Mouse (Mus musculus) brain, adult 2 months (tissue): Measurements from ENCODE around the gene Pstpip1.

Experiments
- DNase-seq: peaks from one replicate; pipeline ENCODE4 v3.0.0; 2011; ENCODE audit warnings: low read depth, low spot score

The Pstpip1 gene

DNA sequence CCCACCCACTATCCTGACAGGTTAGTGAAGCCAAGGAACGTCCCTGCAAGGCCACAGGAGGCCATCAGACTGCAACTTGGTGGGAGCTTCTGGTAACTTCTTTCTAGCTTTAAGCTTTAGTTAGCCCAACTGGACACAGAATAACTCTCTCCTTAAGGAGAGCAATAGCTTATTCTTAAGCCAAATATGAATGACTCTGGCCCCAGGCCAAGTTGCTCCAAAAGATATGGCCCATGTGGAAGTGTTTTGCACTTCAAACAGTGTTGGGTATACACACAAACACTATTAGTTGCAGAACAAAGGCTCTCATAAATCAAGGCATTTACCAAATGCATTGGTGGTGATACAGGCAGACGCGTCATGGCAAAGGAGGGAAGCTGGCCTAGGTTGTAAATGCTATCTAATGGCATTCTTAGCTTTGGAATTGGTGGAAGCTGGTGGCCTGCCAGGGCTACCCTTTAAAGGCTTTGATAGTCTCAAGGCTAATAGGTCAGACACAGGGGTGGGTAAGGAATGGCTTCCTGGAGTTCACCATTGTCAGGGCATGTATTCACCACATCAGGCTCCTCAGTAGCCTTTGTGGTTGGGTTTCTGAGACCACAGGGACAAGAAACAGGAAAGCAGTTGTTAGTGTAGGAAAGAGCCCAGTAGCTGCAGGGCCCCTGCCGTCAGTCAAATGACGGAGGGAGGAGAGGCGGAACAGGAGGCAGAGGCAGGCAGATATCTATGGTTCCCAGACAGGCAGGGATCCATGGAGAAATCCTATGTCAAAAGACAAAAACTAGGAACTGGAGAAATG is 16.7 kb downstream of the Pstpip1 start:
- no peak for DNase-seq

GRCm38 (mm10) chr9:56107527-56107926 is 17.8 kb downstream of the Pstpip1 start:
- DNase-seq, result no peak

GRCm38 (mm10) chr9:56108174-56108573 is 18.4 kb downstream of the Pstpip1 start:
- DNase-seq, result no peak

DNA sequence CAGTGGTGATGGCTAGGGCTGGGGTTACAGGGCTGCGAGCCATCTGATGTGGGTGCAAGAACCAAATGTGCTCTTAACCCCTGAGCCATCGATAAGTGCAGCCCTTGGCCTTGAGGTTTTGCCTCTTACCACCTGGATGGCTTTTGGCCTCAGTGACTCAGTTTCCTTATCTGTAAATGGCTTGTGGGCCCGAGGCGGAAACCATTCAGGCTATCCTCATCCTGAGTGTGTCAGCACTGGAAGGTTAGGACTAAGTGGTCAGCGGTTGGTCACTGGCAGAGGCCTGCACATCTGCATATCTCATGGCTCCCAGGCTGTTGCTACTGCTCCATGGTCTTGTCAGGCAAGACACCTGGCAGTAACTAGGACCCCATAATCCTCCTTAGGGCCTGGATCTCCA is 28.3 kb downstream of the Pstpip1 start:
- no peak for DNase-seq

DNA sequence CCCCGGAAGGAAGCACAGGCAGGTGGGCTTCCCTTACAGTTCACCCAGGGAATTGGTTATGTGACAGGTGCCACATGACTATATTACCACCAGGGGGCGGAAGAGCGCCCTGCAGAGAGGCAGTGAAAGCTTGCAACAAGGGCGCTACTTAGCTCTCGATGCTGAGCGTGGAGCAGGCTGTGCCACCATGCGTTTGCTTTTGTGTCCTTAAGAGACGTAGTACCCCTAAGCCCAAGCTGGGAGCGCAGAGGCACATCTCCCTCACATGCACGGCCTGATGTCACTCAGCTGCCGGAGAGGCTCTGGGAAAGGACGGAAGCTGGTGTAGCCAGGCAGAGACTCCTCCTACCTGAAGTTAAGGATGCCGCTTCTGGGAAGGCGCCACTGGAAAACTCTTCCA is 28.8 kb downstream of the Pstpip1 start:
- peak; percentile 92 for DNase-seq

GRCm38 (mm10) chr9:56119651-56120050 is 29.9 kb downstream of the Pstpip1 start:
- DNase-seq, result no peak

GRCm38 (mm10) chr9:56121097-56121496 is 31.3 kb downstream of the Pstpip1 start:
- DNase-seq, result peak; percentile 75

GRCm38 (mm10) chr9:56122973-56123372 is 33.2 kb downstream of the Pstpip1 start:
- peak; percentile 76 for DNase-seq

DNA sequence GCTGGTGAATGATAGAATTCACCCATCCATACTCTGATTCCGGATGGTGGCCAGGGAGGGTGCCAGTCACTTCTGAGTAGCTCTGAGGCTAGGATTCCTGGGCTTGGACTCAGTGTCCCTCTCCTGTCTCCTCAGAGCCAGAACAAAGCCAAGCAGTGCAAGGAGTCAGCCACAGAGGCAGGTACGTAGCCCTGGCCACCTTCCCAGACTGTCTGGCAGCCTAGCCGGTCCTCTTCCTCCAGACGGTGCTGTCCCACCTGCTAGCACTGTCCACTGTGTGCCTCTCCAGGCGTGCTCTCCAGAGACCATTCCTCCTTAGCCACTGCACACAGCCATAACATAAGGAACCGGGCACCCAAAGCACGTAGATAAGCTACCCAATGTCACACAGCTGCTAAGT is 33.9 kb downstream of the Pstpip1 start:
- DNase-seq, result peak; percentile 50

DNA sequence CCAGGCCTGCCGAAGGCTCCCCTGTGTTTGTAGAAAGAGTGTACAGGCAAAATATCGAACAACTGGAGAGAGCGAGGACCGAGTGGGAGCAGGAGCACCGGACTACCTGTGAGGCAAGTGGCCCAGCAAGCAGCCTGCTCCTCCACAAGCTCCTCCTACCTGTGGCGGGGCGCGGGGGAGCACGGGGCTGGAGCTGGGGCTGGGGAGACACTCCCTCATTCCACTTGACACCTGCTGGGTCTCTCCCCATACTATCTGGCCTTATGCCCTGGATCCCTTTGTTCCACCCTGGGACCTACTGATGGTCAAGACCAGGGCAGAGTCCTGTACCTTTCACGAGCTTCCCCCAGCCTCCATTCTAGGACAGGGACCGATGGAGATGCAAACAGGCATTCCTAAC is 34.8 kb downstream of the Pstpip1 start:
- DNase-seq, result no peak

- peak; percentile 70 for DNase-seq
Measured at GRCm38 (mm10) chr9:56126453-56127173, 36.9 kb downstream of the Pstpip1 start.

DNA sequence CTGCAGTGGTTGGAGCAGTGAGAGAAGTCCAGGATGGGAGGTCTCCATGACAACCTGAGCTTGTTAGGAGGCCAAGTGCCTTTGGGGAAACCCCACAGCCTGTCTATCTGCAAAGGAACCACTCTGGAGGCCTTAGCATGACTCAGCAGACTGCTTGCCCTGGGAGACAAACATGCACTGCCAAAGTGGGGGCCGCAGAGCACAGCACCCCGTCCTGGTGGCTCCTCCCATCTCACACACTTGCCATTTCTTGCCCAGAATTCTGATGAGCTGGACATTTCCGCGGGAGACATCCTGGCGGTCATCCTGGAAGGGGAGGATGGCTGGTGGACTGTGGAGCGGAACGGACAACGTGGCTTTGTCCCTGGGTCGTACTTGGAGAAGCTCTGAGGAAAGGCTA is 38.6 kb downstream of the Pstpip1 start:
- DNase-seq, result peak; percentile 88

- no peak for DNase-seq
Measured at GRCm38 (mm10) chr9:56129951-56130350, 40.2 kb downstream of the Pstpip1 start.

- no peak for DNase-seq
Measured at GRCm38 (mm10) chr9:56130536-56130935, 40.8 kb downstream of the Pstpip1 start.

GRCm38 (mm10) chr9:56131813-56132525 is 42.2 kb downstream of the Pstpip1 start:
- DNase-seq, result no peak

DNA sequence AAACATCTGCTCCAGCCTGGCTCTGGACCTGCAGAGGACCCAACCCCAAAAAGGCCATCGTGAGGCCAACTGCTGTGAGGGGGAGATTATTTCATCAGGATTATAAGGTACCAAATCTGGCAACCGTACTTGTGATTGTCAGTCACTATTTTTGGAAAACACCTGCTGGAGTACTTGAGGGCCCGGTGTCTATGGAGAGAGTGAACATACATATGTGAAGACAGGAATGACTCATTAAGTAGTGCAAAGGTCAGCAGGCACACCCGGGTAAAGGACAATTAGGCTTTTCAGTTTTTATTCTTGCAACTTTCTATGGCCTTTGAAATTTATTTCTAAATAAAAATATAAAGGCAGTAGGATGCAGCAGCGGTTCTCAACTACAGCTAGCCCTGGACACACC is 44.2 kb downstream of the Pstpip1 start:
- no peak for DNase-seq

DNA sequence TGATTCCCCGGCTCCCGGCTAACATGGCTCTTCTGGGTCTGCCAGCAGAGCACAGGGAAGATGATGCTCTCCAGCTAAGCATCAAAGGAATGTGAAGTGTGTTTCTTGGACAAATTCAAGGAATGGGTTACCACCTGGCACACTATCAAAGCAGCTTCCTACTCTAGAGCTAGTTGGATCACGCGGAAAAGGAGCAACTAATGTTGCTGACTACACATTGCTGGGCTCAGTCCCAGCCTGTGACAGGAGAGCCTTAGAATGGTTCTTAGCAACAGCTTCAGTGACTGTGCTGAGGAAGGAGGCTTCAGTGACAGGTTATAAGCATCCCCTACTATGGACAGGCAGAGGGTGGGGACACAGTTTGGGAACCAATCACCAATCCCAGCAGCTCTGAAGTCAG is 44.9 kb downstream of the Pstpip1 start:
- peak; percentile 79 for DNase-seq

DNA sequence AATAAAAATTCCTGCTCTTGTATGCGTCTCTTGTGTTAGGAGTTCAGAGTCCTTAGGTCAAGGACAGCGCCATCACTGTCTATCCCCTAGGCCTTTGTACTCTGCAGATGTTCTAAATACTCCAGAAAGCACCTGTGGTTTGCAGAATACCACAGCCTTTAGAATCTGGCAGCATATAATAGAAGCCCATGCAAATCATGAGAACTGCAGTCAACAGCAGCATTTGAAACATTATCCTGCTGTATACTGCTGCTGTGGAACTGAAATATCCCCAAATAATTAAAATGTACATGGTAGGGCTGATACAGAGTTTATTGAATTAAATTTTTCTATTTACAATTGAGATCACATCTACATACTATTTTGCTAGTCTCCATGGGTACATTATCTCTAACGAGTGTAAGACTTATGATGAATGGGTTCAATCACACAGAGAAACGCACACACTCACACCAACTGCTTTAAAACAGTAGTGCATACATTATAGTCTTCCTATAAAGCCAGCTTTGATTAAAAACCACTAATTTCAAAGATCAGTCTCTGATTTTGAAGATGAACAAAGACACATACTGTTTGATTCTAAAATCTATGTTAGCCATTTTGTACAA is 45.9 kb downstream of the Pstpip1 start:
- no peak for DNase-seq

DNA sequence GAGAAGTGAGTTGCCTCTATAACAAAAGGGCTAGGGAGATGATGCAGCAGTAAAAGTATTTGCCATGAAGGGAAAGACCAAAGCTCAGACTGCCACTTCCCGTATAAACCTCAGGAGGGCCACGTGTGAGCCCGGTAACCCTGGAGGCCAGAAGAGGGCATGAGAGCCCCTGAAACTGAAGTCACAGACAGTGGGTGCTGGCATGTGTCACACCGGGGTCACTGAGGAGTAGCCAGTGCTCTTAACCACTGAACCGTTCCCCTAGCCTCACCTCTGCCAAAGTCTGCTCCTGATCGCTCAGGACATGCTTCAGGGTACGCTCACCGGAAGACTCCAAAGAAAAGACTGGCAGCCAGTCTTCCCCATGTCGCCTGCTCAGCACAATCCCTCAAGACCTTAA is 52.0 kb downstream of the Pstpip1 start:
- DNase-seq, result no peak

DNA sequence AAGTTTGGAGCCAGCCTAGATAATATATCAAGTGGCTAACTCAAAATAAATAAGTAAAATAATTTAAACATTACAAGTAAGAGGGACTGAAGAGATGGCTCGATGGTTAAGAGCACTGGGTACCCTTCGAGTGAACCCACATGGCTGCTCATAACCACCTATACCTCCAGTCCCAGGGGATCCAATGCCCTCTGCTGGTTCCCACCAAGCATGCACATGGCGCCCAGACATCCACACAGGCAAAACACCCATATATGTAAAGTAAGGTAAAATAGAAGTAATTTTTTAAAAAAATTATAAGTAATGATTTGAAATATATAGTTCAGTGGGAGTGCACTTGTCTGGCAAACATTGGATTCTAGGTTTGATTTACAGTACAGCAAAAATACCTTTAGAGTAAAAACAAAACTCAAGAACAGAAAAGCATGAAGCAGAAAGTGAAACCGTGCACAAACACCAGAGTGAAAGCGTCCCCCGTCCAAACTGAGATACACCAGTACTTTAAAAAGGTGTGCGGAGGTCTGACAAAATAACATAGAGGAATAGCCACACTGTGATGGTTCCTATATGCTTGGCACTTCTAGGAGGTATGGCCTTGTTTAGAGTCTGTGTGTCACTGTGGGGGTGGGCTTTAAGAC is 54.7 kb downstream of the Pstpip1 start:
- DNase-seq, result no peak

GRCm38 (mm10) chr9:56146326-56146923 is 56.7 kb downstream of the Pstpip1 start:
- no peak for DNase-seq
